Mouse (Mus musculus): Measurements from ENCODE around the gene Tmcc1.

The Tmcc1 gene

GRCm38 (mm10) chr6:115991881-115992620 lies 201.2 kb downstream of the Tmcc1 start:
- DNase-seq (ENCODE audit: low spot score), result no peak

GRCm38 (mm10) chr6:115991108-115991880 lies 202.0 kb downstream of the Tmcc1 start:
- DNase-seq (ENCODE audit: low spot score), result no peak

- no peak for DNase-seq (ENCODE audit: low spot score)
Observed at GRCm38 (mm10) chr6:115990479-115990878, 202.8 kb downstream of the Tmcc1 start.

- DNase-seq (ENCODE audit: low spot score), result no peak
Observed at GRCm38 (mm10) chr6:115990056-115990455, 203.2 kb downstream of the Tmcc1 start.

GRCm38 (mm10) chr6:115989607-115990006 lies 203.7 kb downstream of the Tmcc1 start:
- DNase-seq (ENCODE audit: low spot score), result no peak

GRCm38 (mm10) chr6:115989032-115989431 lies 204.3 kb downstream of the Tmcc1 start:
- DNase-seq (ENCODE audit: low spot score), result no peak

- no peak for DNase-seq (ENCODE audit: low spot score)
Observed at GRCm38 (mm10) chr6:115987096-115987747, 206.1 kb downstream of the Tmcc1 start.

- no peak for DNase-seq (ENCODE audit: low spot score)
Observed at GRCm38 (mm10) chr6:115986472-115987095, 206.7 kb downstream of the Tmcc1 start.

- DNase-seq (ENCODE audit: low spot score), result no peak
Observed at GRCm38 (mm10) chr6:115985622-115986021, 207.7 kb downstream of the Tmcc1 start.

- DNase-seq (ENCODE audit: low spot score), result no peak
Observed at GRCm38 (mm10) chr6:115984580-115984979, 208.7 kb downstream of the Tmcc1 start.

GRCm38 (mm10) chr6:115983306-115984038 lies 209.8 kb downstream of the Tmcc1 start:
- DNase-seq (ENCODE audit: low spot score), result no peak

- DNase-seq (ENCODE audit: low spot score), result no peak
Observed at GRCm38 (mm10) chr6:115982889-115983288, 210.4 kb downstream of the Tmcc1 start.

GRCm38 (mm10) chr6:115978596-115978995 lies 214.7 kb downstream of the Tmcc1 start:
- no peak for DNase-seq (ENCODE audit: low spot score)

- no peak for DNase-seq (ENCODE audit: low spot score)
Observed at GRCm38 (mm10) chr6:115977810-115978209, 215.5 kb downstream of the Tmcc1 start.

GRCm38 (mm10) chr6:115975606-115976005 lies 217.7 kb downstream of the Tmcc1 start:
- no peak for DNase-seq (ENCODE audit: low spot score)

- DNase-seq (ENCODE audit: low spot score), result no peak
Observed at GRCm38 (mm10) chr6:115973881-115974662, 219.2 kb downstream of the Tmcc1 start.

- no peak for DNase-seq (ENCODE audit: low spot score)
Observed at GRCm38 (mm10) chr6:115973139-115973875, 220.0 kb downstream of the Tmcc1 start.

GRCm38 (mm10) chr6:115972083-115972764 lies 221.1 kb downstream of the Tmcc1 start:
- no peak for DNase-seq (ENCODE audit: low spot score)

GRCm38 (mm10) chr6:115971273-115972060 lies 221.8 kb downstream of the Tmcc1 start:
- DNase-seq (ENCODE audit: low spot score), result no peak
